Mouse (Mus musculus) naive thymus-derived CD4-positive, alpha-beta T cell, adult 2 months (primary cell): ENCODE results near the gene Gm21915.

ENCODE experiments used
- DNase-seq: peaks from one replicate; pipeline ENCODE4 v3.0.0-alpha.2; 2011; ENCODE audit warnings: low read depth

Gene Gm21915

GRCm38 (mm10) chr9:40666190-40666803, 4.1 kb upstream of the Gm21915 start:
- DNase-seq, result no peak

- no peak for DNase-seq
Measured at GRCm38 (mm10) chr9:40671323-40671930, 1.0 kb downstream of the Gm21915 start.

- DNase-seq, result no peak
Measured at GRCm38 (mm10) chr9:40675203-40675958, 5.0 kb downstream of the Gm21915 start.

GRCm38 (mm10) chr9:40678653-40679052, 8.2 kb downstream of the Gm21915 start:
- DNase-seq, result no peak

- no peak for DNase-seq
Measured at GRCm38 (mm10) chr9:40685801-40686420, 15.5 kb downstream of the Gm21915 start, which contains the start of gene Clmp. Gene Clmp, plus strand, starts transcription at chr9:40685962.

- DNase-seq, result no peak
Measured at GRCm38 (mm10) chr9:40686421-40686899, 16.0 kb downstream of the Gm21915 start.

- no peak for DNase-seq
Measured at GRCm38 (mm10) chr9:40687053-40687452, 16.6 kb downstream of the Gm21915 start.

- DNase-seq, result no peak
Measured at GRCm38 (mm10) chr9:40687553-40687952, 17.1 kb downstream of the Gm21915 start.

GRCm38 (mm10) chr9:40690511-40690910, 20.1 kb downstream of the Gm21915 start:
- DNase-seq, result no peak

GRCm38 (mm10) chr9:40693026-40693425, 22.6 kb downstream of the Gm21915 start:
- DNase-seq, result no peak

GRCm38 (mm10) chr9:40693768-40694167, 23.4 kb downstream of the Gm21915 start:
- no peak for DNase-seq

- DNase-seq, result no peak
Measured at GRCm38 (mm10) chr9:40694284-40694683, 23.9 kb downstream of the Gm21915 start.

GRCm38 (mm10) chr9:40696086-40696485, 25.7 kb downstream of the Gm21915 start:
- DNase-seq, result no peak

GRCm38 (mm10) chr9:40699194-40699593, 28.8 kb downstream of the Gm21915 start:
- no peak for DNase-seq

GRCm38 (mm10) chr9:40700253-40700652, 29.8 kb downstream of the Gm21915 start:
- no peak for DNase-seq

GRCm38 (mm10) chr9:40704364-40705276, 34.2 kb downstream of the Gm21915 start:
- DNase-seq, result no peak

GRCm38 (mm10) chr9:40708448-40709140, 38.2 kb downstream of the Gm21915 start:
- DNase-seq, result no peak

- no peak for DNase-seq
Measured at GRCm38 (mm10) chr9:40709141-40709537, 38.7 kb downstream of the Gm21915 start.

GRCm38 (mm10) chr9:40709587-40709986, 39.2 kb downstream of the Gm21915 start:
- no peak for DNase-seq

- DNase-seq, result no peak
Measured at GRCm38 (mm10) chr9:40709991-40710390, 39.6 kb downstream of the Gm21915 start.

- no peak for DNase-seq
Measured at GRCm38 (mm10) chr9:40711654-40712053, 41.2 kb downstream of the Gm21915 start.
